Mouse (Mus musculus) forebrain, embryonic 14.5 days (tissue): ENCODE results near the gene Myh7b. TPM values are rescaled to one million over a fixed set of nuclear protein-coding genes. Genes with fewer than 3 reads are reported as not detected.
"Not testable (repeated sequence)": the region's sequence is repeated elsewhere in the genome, so short reads cannot be mapped to it uniquely, and the experiment has no call there.

ENCODE experiments used
- ATAC-seq: fragments of 200-750 bp; cut with Nextera tagmentation; 2 replicates; pipeline ENCODE4 v1.8.0; 2017; ENCODE audit warnings: mild to moderate bottlenecking, moderate library complexity
- DNase-seq: peaks from one replicate; pipeline ENCODE4 v3.0.0-alpha.2; 2015; ENCODE audit warnings: low spot score
- H3K27ac ChIP-seq: fragments of 300-500 bp; sonication (generic); 2 replicates; pipeline ENCODE4 v1.5.1; 2014; ENCODE audit warnings: low read depth, mild to moderate bottlenecking, control low read depth, low read length, moderate library complexity
- H3K27me3 ChIP-seq: fragments of 300-500 bp; sonication (generic); replicated peaks from 2 replicates; pipeline ENCODE4 v1.6.1; 2014; ENCODE audit warnings: low read length, control low read depth, mixed read lengths; ENCODE audit not compliant: control insufficient read depth, insufficient read depth
- H3K36me3 ChIP-seq: fragments of 300-500 bp; sonication (generic); 2 replicates; pipeline ENCODE4 v1.6.1; 2014; ENCODE audit warnings: low read length, control low read depth; ENCODE audit not compliant: control insufficient read depth, insufficient read depth
- H3K4me1 ChIP-seq: fragments of 300-500 bp; sonication (generic); 2 replicates; pipeline ENCODE4 v1.6.1; 2014; ENCODE audit warnings: antibody characterized with exemption, low read length, control low read depth; ENCODE audit not compliant: control insufficient read depth, insufficient read depth
- H3K4me2 ChIP-seq: fragments of 300-500 bp; sonication (generic); 2 replicates; pipeline ENCODE4 v1.6.1; 2014; ENCODE audit warnings: mild to moderate bottlenecking, control low read depth, low read length
- H3K4me3 ChIP-seq: fragments of 300-500 bp; sonication (generic); 2 replicates; pipeline ENCODE4 v1.5.1; 2014; ENCODE audit warnings: low read depth, low read length, control low read depth
- H3K9ac ChIP-seq: fragments of 300-500 bp; sonication (generic); 2 replicates; pipeline ENCODE4 v1.6.1; 2014; ENCODE audit warnings: mild to moderate bottlenecking, low read length, control low read depth, moderate library complexity
- H3K9me3 ChIP-seq: fragments of 300-500 bp; sonication (generic); replicated peaks from 2 replicates; pipeline ENCODE4 v1.6.1; 2016; ENCODE audit warnings: low read length, control low read depth, mixed read lengths; ENCODE audit not compliant: control insufficient read depth
- WGBS: fragments of 180-500 bp; shearing (Covaris S2); extraction: QIAGEN DNeasy Blood & Tissue Kit; methylation state at CpG from one replicate; pipeline ENCODE4 v1.1.7; 2014; 5-methylcytosine and 5-hydroxymethylcytosine counted together
- polyA plus RNA-seq: library from polyadenylated mRNA; unstranded; fragments of >200 nt; fragmentation: Nextera tagmentation; extraction: Ambion mirVana; gene quantifications from 2 replicates; pipeline ENCODE4 v1.2.1, GENCODE M21; 2014

Myh7b gene
- polyA plus RNA-seq, 1 experiment from 2014 or later: 0.08 TPM

DNA sequence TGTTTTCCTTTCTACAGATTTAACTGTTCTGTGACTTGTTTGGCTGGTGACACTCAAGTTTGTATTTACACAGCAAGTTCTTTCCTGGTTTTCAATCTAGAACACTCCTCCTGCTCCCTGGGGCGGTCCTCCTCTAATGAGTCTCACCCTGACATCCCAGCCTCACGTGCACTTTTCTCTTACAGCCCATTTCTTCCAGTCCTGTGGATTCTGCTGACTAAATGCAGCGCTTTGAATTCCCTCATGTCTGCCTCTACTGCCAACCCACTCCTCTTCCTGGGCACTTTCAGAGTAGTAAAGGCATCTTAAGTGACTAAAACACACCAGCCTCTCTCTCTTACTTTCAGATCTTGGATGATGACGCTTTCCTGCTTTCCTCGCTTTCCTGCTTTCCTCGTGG, 19.3 kb upstream of the Myh7b start:
- H3K27ac ChIP-seq: 0 out of 2 replicates have a peak overlapping the region, but pooled peaks have one; percentile 58
- DNase-seq (peak; percentile 6), ATAC-seq (no peak)
- H3K27me3 ChIP-seq: no peaks in the 10 kb centered on the region
- no peaks in the 10 kb centered on the region for H3K9me3 ChIP-seq
- H3K4me2 ChIP-seq: peak overlapping the region; percentile 80
- no peaks in the 10 kb centered on the region for H3K36me3 ChIP-seq
- peak overlapping the region; percentile 74 for H3K9ac ChIP-seq
- peak overlapping the region; percentile 54 for H3K4me3 ChIP-seq
- WGBS: 4% methylated on average over 6 of the region's 6 CpGs
- H3K4me1 ChIP-seq: peaks cover 3% of the 10 kb centered on the region; the same call in 1 of the 2 replicates

DNA sequence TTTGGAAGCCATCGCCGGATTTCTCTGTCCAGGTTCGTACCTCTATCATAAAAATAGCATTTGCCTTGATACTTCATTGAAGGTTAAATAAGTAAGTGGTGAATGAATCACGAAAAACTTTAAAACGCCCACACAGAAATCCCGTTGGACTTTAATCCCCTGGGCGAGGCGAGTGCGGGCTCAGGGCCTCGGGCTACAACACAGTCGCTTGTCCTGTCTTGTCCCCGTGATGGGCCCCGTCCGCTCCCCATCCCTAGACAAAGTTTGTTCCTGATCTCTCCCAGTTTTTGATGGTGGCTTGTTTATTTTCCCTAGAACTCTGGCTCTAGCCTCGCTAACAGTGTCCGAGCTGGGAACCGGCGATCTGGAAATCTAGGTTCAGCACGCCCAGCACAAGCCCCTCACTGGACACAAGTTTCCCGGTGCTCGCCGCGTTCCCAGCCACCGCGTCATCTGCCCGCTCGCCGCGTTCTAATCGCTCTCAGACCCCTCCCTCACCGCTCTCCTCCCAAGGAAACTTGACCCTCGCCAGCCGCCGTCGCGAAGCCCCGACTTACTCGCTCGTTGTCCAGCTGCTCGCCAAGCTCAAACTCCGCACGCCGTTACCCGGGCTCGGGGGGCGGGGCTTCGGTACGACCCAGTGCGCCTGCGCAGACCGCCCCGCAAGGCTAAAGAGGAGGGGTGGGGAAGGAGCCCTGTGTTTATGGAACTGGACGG, 18.7 kb upstream of the Myh7b start, which contains the start of gene Gss:
Gene Gss, minus strand, starts transcription at position 674 of the 717 bp plus-strand sequence.
- Histone ChIP-seq H3K4me1 (peaks cover 3% of the 10 kb centered on the region; the same call in 1 of the 2 replicates), H3K9ac (peak within 1 kb of the TSS; percentile 74), H3K4me2 (peak within 1 kb of the TSS; percentile 80), H3K9me3 (no peaks in the 10 kb centered on the region), H3K36me3 (no peaks in the 10 kb centered on the region), H3K27ac (peak within 1 kb of the TSS; percentile 58), H3K4me3 (peak within 1 kb of the TSS; percentile 54), H3K27me3 (no peaks in the 10 kb centered on the region)
- DNase-seq (peak; percentile 97), ATAC-seq (peak; percentile 93)
- WGBS: under 1% methylated on average over 53 of the region's 53 CpGs

DNA sequence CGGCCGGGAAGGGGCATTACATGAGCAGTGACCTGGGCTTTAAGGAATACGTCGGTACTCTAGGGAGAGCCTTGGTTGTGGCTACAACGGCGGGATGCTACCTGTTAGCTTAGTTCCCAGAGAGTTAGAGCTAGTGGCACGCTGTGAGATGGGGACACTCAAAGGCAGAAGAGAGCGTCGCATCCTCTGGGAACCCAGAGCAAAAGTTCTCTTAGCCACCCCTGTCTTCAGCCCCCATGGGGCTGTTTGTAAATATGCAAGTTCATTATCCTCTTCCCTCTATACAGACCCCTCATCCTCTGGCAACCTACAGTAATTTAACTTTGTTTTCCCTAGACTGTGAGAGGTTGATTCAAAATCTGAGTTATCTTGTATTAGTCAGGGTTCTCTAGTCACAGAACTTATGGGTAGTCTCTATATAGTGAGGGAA, 18.1 kb upstream of the Myh7b start:
- ATAC-seq (no peak), DNase-seq (no peak)
- under 1% methylated on average over 9 of the region's 9 CpGs for WGBS
- Histone ChIP-seq H3K27ac (0 out of 2 replicates have a peak overlapping the region, but pooled peaks have one; percentile 27), H3K36me3 (no peaks in the 10 kb centered on the region), H3K4me2 (peak overlapping the region; percentile 80), H3K4me3 (peak overlapping the region; percentile 54), H3K9me3 (no peaks in the 10 kb centered on the region), H3K27me3 (no peaks in the 10 kb centered on the region), H3K4me1 (peaks cover 3% of the 10 kb centered on the region; the same call in 1 of the 2 replicates), H3K9ac (peak overlapping the region; percentile 74)

DNA sequence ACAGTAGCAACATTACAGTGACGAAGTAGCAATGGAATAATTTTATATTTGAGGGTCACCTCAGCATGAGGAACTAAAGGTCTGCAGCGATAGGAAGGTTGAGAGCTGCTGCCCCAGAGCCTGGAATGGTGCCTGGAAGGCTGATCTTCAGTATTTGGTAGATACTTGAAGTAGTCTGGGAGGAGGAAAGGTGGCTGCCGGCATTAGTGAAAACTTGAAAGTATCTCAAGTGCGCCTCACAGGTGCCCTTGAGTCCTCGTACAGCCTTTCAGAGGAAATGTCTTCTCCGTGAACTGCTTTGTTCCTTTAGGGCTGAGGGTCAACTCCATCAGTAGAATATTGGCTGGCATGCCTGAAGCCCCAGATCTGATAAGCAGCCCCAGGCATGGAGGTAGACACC, 15.5 kb upstream of the Myh7b start:
- H3K9ac ChIP-seq: no peak overlapping the region
- H3K27ac ChIP-seq: no peak overlapping the region
- no peaks in the 10 kb centered on the region for H3K9me3 ChIP-seq
- no peak for DNase-seq
- H3K4me3 ChIP-seq: no peak overlapping the region
- H3K36me3 ChIP-seq: no peaks in the 10 kb centered on the region
- no peak for ATAC-seq
- H3K27me3 ChIP-seq: no peaks in the 10 kb centered on the region
- peaks cover 3% of the 10 kb centered on the region; the same call in 1 of the 2 replicates for H3K4me1 ChIP-seq
- 80% methylated on average over 6 of the region's 6 CpGs for WGBS
- H3K4me2 ChIP-seq: no peak overlapping the region

DNA sequence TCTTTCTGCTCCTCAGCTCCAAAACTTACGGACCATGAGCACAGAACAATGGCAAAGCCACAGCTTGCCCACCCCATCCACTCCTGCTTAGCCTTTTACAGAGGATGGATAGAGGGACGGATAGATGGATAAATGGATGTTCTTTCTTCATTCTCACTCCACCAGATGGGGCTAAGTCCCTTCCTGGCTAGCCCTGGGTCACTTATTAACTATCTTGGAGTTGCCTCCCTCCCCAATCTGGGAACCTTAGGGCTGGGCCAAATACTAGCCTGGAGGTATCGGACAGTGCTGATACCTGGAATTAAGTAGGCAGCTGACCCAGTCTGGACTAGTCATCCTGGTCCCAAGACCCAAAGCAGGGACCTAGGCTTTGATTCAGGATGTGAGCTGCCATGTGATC, 7.3 kb upstream of the Myh7b start:
- no peak for ATAC-seq
- no peak overlapping the region for H3K27ac ChIP-seq
- H3K4me2 ChIP-seq: no peak overlapping the region
- whole genome bisulfite sequencing: 61% methylated on average over 3 of the region's 3 CpGs
- no peaks in the 10 kb centered on the region for H3K27me3 ChIP-seq
- DNase-seq: no peak
- H3K4me3 ChIP-seq: no peak overlapping the region
- no peaks in the 10 kb centered on the region for H3K9me3 ChIP-seq
- no peak overlapping the region for H3K9ac ChIP-seq
- no peaks in the 10 kb centered on the region for H3K4me1 ChIP-seq
- H3K36me3 ChIP-seq: no peaks in the 10 kb centered on the region

DNA sequence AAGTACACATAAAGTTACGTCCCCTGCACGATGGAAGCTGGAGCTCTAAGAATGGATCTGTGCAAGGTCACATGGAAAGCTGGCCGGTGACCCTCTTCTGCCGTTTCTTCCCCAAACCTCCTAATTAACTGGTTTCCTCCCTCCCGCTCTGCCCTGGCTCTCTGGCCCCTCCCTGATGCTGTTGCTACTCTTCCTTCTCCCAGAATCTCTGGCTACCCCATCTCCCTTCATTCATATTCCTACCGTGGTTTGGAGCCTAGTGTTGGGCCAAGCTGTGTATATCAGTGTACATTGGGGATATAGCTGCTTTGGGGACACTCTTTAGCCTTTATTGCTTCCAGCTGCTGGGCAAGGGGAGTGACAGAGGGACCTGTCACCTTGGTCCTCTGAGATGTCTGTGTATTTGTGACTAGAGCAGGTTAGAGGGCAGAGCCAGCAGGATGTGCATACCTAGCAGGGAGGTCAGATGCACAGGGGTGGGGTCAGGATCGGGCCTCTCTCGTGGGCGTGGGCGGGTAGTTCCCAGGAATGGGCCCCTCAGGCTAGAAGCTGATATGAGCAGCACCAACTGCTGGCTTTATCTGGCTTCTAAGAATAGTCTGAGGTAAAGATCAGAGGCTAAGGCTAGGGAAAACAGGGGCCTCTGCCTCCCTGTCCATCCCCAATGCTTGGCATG, 6.3 kb upstream of the Myh7b start:
- WGBS: 52% methylated on average over 10 of the region's 10 CpGs
- no peak overlapping the region for H3K9ac ChIP-seq
- no peak for ATAC-seq
- no peaks in the 10 kb centered on the region for H3K27me3 ChIP-seq
- H3K4me3 ChIP-seq: no peak overlapping the region
- no peaks in the 10 kb centered on the region for H3K36me3 ChIP-seq
- no peak for DNase-seq
- no peak overlapping the region for H3K4me2 ChIP-seq
- H3K27ac ChIP-seq: no peak overlapping the region
- H3K9me3 ChIP-seq: no peaks in the 10 kb centered on the region
- no peaks in the 10 kb centered on the region for H3K4me1 ChIP-seq

DNA sequence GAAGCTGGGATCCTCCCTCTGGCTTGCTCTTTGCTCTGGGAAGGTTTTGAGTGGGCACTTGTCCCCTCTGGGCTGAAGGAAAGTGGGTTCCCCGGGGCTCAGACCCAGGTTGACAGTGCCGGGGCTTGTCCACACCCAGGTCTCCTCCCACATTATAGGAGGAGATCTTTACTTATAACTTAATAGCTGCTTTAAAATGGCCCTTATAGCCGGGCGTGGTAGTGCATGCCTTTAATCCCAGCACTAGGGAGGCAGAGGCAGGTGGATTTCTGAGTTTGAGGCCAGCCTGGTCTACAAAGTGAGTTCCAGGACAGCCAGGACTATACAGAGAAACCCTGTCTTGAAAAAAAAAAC, 5.8 kb upstream of the Myh7b start:
- 84% methylated on average over 4 of the region's 4 CpGs for WGBS
- H3K4me3 ChIP-seq, H3K4me2 ChIP-seq: not testable (repeated sequence)

DNA sequence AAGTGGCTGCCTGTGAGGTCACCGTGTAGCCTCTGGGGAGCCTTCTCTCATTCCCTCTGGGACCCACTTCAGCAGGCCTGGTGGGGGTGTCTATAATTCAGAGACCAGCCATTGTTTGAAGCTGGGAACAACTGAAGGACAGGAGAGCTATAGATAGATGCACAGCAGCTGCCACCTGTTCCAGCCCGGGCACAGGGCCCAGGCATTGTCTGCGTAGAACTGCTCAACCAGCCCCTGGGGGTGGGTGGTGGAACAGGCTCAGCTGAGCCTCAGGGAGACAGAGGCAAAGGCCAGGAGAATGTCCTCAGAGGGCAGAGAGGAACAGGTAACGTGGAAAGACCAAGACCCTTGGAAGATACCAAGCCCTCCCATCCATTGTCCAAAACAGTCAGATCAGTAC, 4.7 kb upstream of the Myh7b start:
- Histone ChIP-seq H3K36me3 (no peaks in the 10 kb centered on the region), H3K9me3 (no peaks in the 10 kb centered on the region), H3K9ac (no peak overlapping the region), H3K4me1 (no peaks in the 10 kb centered on the region), H3K4me3 (no peak overlapping the region), H3K27me3 (no peaks in the 10 kb centered on the region), H3K4me2 (no peak overlapping the region), H3K27ac (no peak overlapping the region)
- 85% methylated on average over 4 of the region's 4 CpGs for WGBS
- DNase-seq (no peak), ATAC-seq (no peak)

More for the DNA sequence above, 5.8 kb upstream of the Myh7b start:
- not testable (repeated sequence) for H3K9ac ChIP-seq, H3K27me3 ChIP-seq, H3K9me3 ChIP-seq, DNase-seq, H3K36me3 ChIP-seq, H3K4me1 ChIP-seq, ATAC-seq, H3K27ac ChIP-seq
